Mouse (Mus musculus): Measurements from ENCODE around the gene Ighmbp2.

DNA sequence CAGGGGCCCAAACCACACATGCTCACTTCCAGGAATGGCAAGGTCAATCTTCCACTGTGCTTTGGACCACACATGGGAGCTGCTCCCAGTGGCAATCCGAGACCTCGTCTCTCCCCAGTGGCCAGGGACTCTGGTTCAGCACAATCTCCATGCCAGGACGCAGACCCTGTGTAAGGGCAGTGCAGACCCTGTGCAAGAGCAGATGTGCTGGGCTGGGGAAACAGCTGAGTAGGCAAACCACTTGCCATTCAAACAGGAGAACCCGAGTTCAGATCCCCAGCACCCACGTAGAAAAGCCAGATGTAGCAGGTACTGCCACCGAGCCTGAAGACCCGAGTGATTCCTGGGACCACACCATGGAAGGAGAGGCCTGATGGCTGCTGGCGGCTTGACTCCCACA, 22.8 kb downstream of the Ighmbp2 start:
- TF ChIP-seq POLR2A (IDR thresholded peaks at IDR 0.05; ENCODE audit: insufficient read length, low read depth) (no peak), E2F4 (IDR thresholded peaks at IDR 0.05; ENCODE audit: insufficient read depth) (no peak)

All from myocyte (in vitro differentiated cells).